Mouse (Mus musculus): ENCODE data around the gene Gm128. TPM values are rescaled to one million over a fixed set of nuclear protein-coding genes. Genes with fewer than 3 reads are reported as not detected.

Gene Gm128
- polyA plus RNA-seq (2014; fragmentation: Illumina TruSeq; extraction: RNeasy Lipid Tissue Mini Kit (QIAGEN cat#74804); ENCODE audit: low read depth, low replicate concordance) = not detected

GRCm38 (mm10) chr3:95241498-95241897, at the start of gene Gm128:
TSS of gene Gm128 (minus strand) at chr3:95241598.

GRCm38 (mm10) chr3:95281216-95282126, 40.1 kb upstream of the Gm128 start, which contains the start of the genes Mindy1 and Prune1:
TSS of gene Mindy1 (plus strand) at chr3:95281345.
TSS of gene Prune1 (minus strand) at chr3:95282076.

GRCm38 (mm10) chr3:95250783-95251424, 9.5 kb upstream of the Gm128 start, which contains the start of gene Bnipl:
TSS of gene Bnipl (minus strand) at chr3:95251193.

GRCm38 (mm10) chr3:95231298-95232221, 9.8 kb downstream of the Gm128 start, which contains the start of gene Mllt11:
TSS of gene Mllt11 (minus strand) at chr3:95232171.

GRCm38 (mm10) chr3:95228148-95228893, 13.1 kb downstream of the Gm128 start, which contains the start of gene Cdc42se1:
TSS of gene Cdc42se1 (plus strand) at chr3:95228732.

GRCm38 (mm10) chr3:95217255-95218134, 23.9 kb downstream of the Gm128 start, which contains the start of gene Gabpb2:
TSS of gene Gabpb2 (minus strand) at chr3:95217916.

Other genes starting within 250 kb of the Gm128 start
- 7.3 TPM for gene Zfp687, start 226.2 kb downstream of the Gm128 start, polyA plus RNA-seq (2014; fragmentation: Illumina TruSeq; extraction: RNeasy Lipid Tissue Mini Kit (QIAGEN cat#74804); ENCODE audit: low read depth, low replicate concordance)
- 15.6 TPM for gene Psmd4, start 199.0 kb downstream of the Gm128 start, polyA plus RNA-seq (2014; fragmentation: Illumina TruSeq; extraction: RNeasy Lipid Tissue Mini Kit (QIAGEN cat#74804); ENCODE audit: low read depth, low replicate concordance)
- gene Pip5k1a, start 134.7 kb downstream of the Gm128 start, polyA plus RNA-seq (2014; fragmentation: Illumina TruSeq; extraction: RNeasy Lipid Tissue Mini Kit (QIAGEN cat#74804); ENCODE audit: low read depth, low replicate concordance) = 30.4 TPM
- gene Vps72, start 130.6 kb downstream of the Gm128 start, polyA plus RNA-seq (2014; fragmentation: Illumina TruSeq; extraction: RNeasy Lipid Tissue Mini Kit (QIAGEN cat#74804); ENCODE audit: low read depth, low replicate concordance) = 10.4 TPM
- 5.0 TPM for gene Tmod4, start 117.1 kb downstream of the Gm128 start, polyA plus RNA-seq (2014; fragmentation: Illumina TruSeq; extraction: RNeasy Lipid Tissue Mini Kit (QIAGEN cat#74804); ENCODE audit: low read depth, low replicate concordance)
- gene Scnm1, start 107.6 kb downstream of the Gm128 start, polyA plus RNA-seq (2014; fragmentation: Illumina TruSeq; extraction: RNeasy Lipid Tissue Mini Kit (QIAGEN cat#74804); ENCODE audit: low read depth, low replicate concordance) = 16.7 TPM
- 2.9 TPM for gene Lysmd1, start 107.5 kb downstream of the Gm128 start, polyA plus RNA-seq (2014; fragmentation: Illumina TruSeq; extraction: RNeasy Lipid Tissue Mini Kit (QIAGEN cat#74804); ENCODE audit: low read depth, low replicate concordance)
- gene Tnfaip8l2, start 99.2 kb downstream of the Gm128 start, polyA plus RNA-seq (2014; fragmentation: Illumina TruSeq; extraction: RNeasy Lipid Tissue Mini Kit (QIAGEN cat#74804); ENCODE audit: low read depth, low replicate concordance) = not detected
- not detected for gene Sema6c, start 81.1 kb downstream of the Gm128 start, polyA plus RNA-seq (2014; fragmentation: Illumina TruSeq; extraction: RNeasy Lipid Tissue Mini Kit (QIAGEN cat#74804); ENCODE audit: low read depth, low replicate concordance)
- 28.5 TPM for gene Gabpb2, start 23.7 kb downstream of the Gm128 start, polyA plus RNA-seq (2014; fragmentation: Illumina TruSeq; extraction: RNeasy Lipid Tissue Mini Kit (QIAGEN cat#74804); ENCODE audit: low read depth, low replicate concordance)
- gene Cdc42se1, start 12.9 kb downstream of the Gm128 start, polyA plus RNA-seq (2014; fragmentation: Illumina TruSeq; extraction: RNeasy Lipid Tissue Mini Kit (QIAGEN cat#74804); ENCODE audit: low read depth, low replicate concordance) = 32.4 TPM
- gene Mllt11, start 9.4 kb downstream of the Gm128 start, polyA plus RNA-seq (2014; fragmentation: Illumina TruSeq; extraction: RNeasy Lipid Tissue Mini Kit (QIAGEN cat#74804); ENCODE audit: low read depth, low replicate concordance) = 29.9 TPM
- gene Bnipl, start 9.6 kb upstream of the Gm128 start, polyA plus RNA-seq (2014; fragmentation: Illumina TruSeq; extraction: RNeasy Lipid Tissue Mini Kit (QIAGEN cat#74804); ENCODE audit: low read depth, low replicate concordance) = not detected
- gene Mindy1, start 39.7 kb upstream of the Gm128 start, polyA plus RNA-seq (2014; fragmentation: Illumina TruSeq; extraction: RNeasy Lipid Tissue Mini Kit (QIAGEN cat#74804); ENCODE audit: low read depth, low replicate concordance) = 221 TPM
- 13.7 TPM for gene Prune1, start 40.5 kb upstream of the Gm128 start, polyA plus RNA-seq (2014; fragmentation: Illumina TruSeq; extraction: RNeasy Lipid Tissue Mini Kit (QIAGEN cat#74804); ENCODE audit: low read depth, low replicate concordance)
- 1.2 TPM for gene Anxa9, start 65.6 kb upstream of the Gm128 start, polyA plus RNA-seq (2014; fragmentation: Illumina TruSeq; extraction: RNeasy Lipid Tissue Mini Kit (QIAGEN cat#74804); ENCODE audit: low read depth, low replicate concordance)
- 221 TPM for gene Cers2, start 73.2 kb upstream of the Gm128 start, polyA plus RNA-seq (2014; fragmentation: Illumina TruSeq; extraction: RNeasy Lipid Tissue Mini Kit (QIAGEN cat#74804); ENCODE audit: low read depth, low replicate concordance)
- gene Setdb1, start 115.6 kb upstream of the Gm128 start, polyA plus RNA-seq (2014; fragmentation: Illumina TruSeq; extraction: RNeasy Lipid Tissue Mini Kit (QIAGEN cat#74804); ENCODE audit: low read depth, low replicate concordance) = 15.8 TPM
- gene 4930558C23Rik, start 161.2 kb upstream of the Gm128 start, polyA plus RNA-seq (2014; fragmentation: Illumina TruSeq; extraction: RNeasy Lipid Tissue Mini Kit (QIAGEN cat#74804); ENCODE audit: low read depth, low replicate concordance) = not detected
- 62.5 TPM for gene Arnt, start 192.8 kb upstream of the Gm128 start, polyA plus RNA-seq (2014; fragmentation: Illumina TruSeq; extraction: RNeasy Lipid Tissue Mini Kit (QIAGEN cat#74804); ENCODE audit: low read depth, low replicate concordance)